ENCODE assay signal across 22 mouse cellular contexts in genomic region chr9:32758280-32758905, GRCm38 (mm10).
A peak's percentile ranks its signal among the peaks of the same experiment; 100 is the strongest.
DNase-seq lines count a peak whose midpoint lies in the region; ATAC-seq lines count a peak whose summit lies in the region.
"Had no signal": no experiment of that assay in that cellular context is flagged by ENCODE, and none has a peak within 500 bp of the region (broad histone marks: within the 10 kb centered on the region; RNA-seq: fewer than 3 reads in every experiment).

No protein-coding gene starts in this region.

- no peak overlapping the region for H3K4me3 ChIP-seq in embryonic facial prominence, embryonic 14.5 days (ENCODE audit: low read depth, low read length)
- H3K4me3 ChIP-seq in limb, embryonic 12.5 days (replicated peaks) = no peak overlapping the region
- H3K4me3 ChIP-seq in kidney, embryonic 14.5 days (ENCODE audit: low read length) = no peak overlapping the region
- H3K4me3 ChIP-seq in liver, embryonic 12.5 days = no peak overlapping the region
- H3K4me3 ChIP-seq: forebrain, embryonic 10.5 days; hindbrain, embryonic 10.5 days; layer of hippocampus, adult 2 months; liver, embryonic 15.5 days; neural tube, embryonic 12.5 days had no signal

- peaks cover 10% of the 10 kb centered on the region; the same call in 1 of the 2 replicates for H3K36me3 ChIP-seq in embryonic facial prominence, embryonic 14.5 days (ENCODE audit: control insufficient read depth, insufficient read depth, low read length)
- peaks cover 33% of the 10 kb centered on the region for H3K36me3 ChIP-seq in limb, embryonic 12.5 days
- H3K36me3 ChIP-seq in kidney, embryonic 14.5 days (ENCODE audit: control insufficient read depth, insufficient read depth, low read length) = peaks cover 5% of the 10 kb centered on the region; the same call in 1 of the 2 replicates
- H3K36me3 ChIP-seq in liver, embryonic 12.5 days = peaks cover 3% of the 10 kb centered on the region; the same call in 1 of the 2 replicates
- H3K36me3 ChIP-seq: G1E; hindbrain, embryonic 10.5 days; liver, embryonic 15.5 days; neural tube, embryonic 12.5 days had no signal

- H3K9ac ChIP-seq in embryonic facial prominence, embryonic 14.5 days (ENCODE audit: low read depth, low read length) = no peak overlapping the region
- no peak overlapping the region for H3K9ac ChIP-seq in limb, embryonic 12.5 days (replicated peaks)
- no peak overlapping the region for H3K9ac ChIP-seq in kidney, embryonic 14.5 days (ENCODE audit: low read depth, low read length)
- no peak overlapping the region for H3K9ac ChIP-seq in liver, embryonic 12.5 days
- H3K9ac ChIP-seq: liver, embryonic 15.5 days; neural tube, embryonic 12.5 days had no signal

- no peaks in the 10 kb centered on the region for H3K9me3 ChIP-seq in embryonic facial prominence, embryonic 14.5 days (ENCODE audit: control insufficient read depth, low read length)
- no peaks in the 10 kb centered on the region for H3K9me3 ChIP-seq in limb, embryonic 12.5 days
- no peaks in the 10 kb centered on the region for H3K9me3 ChIP-seq in kidney, embryonic 14.5 days (ENCODE audit: control insufficient read depth, low read length)
- no peaks in the 10 kb centered on the region for H3K9me3 ChIP-seq in liver, embryonic 12.5 days (replicated peaks)
- H3K9me3 ChIP-seq: forebrain, embryonic 10.5 days; G1E; hindbrain, embryonic 10.5 days; liver, embryonic 15.5 days; neural tube, embryonic 12.5 days had no signal

- peaks cover 6% of the 10 kb centered on the region; the same call in 1 of the 2 replicates for H3K4me1 ChIP-seq in embryonic facial prominence, embryonic 14.5 days (ENCODE audit: control insufficient read depth, insufficient read depth, low read length)
- H3K4me1 ChIP-seq in limb, embryonic 12.5 days (replicated peaks) = peaks cover 14% of the 10 kb centered on the region
- no peaks in the 10 kb centered on the region for H3K4me1 ChIP-seq in kidney, embryonic 14.5 days (ENCODE audit: control insufficient read depth, insufficient read depth, low read length)
- no peaks in the 10 kb centered on the region for H3K4me1 ChIP-seq in liver, embryonic 12.5 days
- H3K4me1 ChIP-seq: forebrain, embryonic 10.5 days; liver, embryonic 15.5 days; neural tube, embryonic 12.5 days had no signal

- H3K27me3 ChIP-seq in embryonic facial prominence, embryonic 14.5 days (replicated peaks; ENCODE audit: control insufficient read depth, insufficient read depth, low read length) = no peaks in the 10 kb centered on the region
- H3K27me3 ChIP-seq in limb, embryonic 12.5 days = no peaks in the 10 kb centered on the region
- no peaks in the 10 kb centered on the region for H3K27me3 ChIP-seq in kidney, embryonic 14.5 days (ENCODE audit: control insufficient read depth, insufficient read depth, low read length)
- H3K27me3 ChIP-seq in liver, embryonic 12.5 days (replicated peaks) = no peaks in the 10 kb centered on the region
- H3K27me3 ChIP-seq: liver, embryonic 15.5 days; neural tube, embryonic 12.5 days had no signal

- WGBS in embryonic facial prominence, embryonic 14.5 days = 50% methylated on average over 5 of the region's 5 CpGs
- WGBS in limb, embryonic 12.5 days = 71% methylated on average over 5 of the region's 5 CpGs
- WGBS in kidney, embryonic 14.5 days = 83% methylated on average over 5 of the region's 5 CpGs
- 56% methylated on average over 5 of the region's 5 CpGs for WGBS in liver, embryonic 12.5 days (ENCODE audit: insufficient replicate concordance)

- H3K27ac ChIP-seq in embryonic facial prominence, embryonic 14.5 days (replicated peaks; ENCODE audit: low read depth, low read length) = peak overlapping the region; percentile 19; the same call in 1 of the 2 replicates
- peak overlapping the region; percentile 76 for H3K27ac ChIP-seq in limb, embryonic 12.5 days
- H3K27ac ChIP-seq in kidney, embryonic 14.5 days (ENCODE audit: low read depth, low read length) = no peak overlapping the region
- no peak overlapping the region for H3K27ac ChIP-seq in liver, embryonic 12.5 days
- H3K27ac ChIP-seq: forebrain, embryonic 10.5 days; hindbrain, embryonic 10.5 days; layer of hippocampus, adult 2 months; liver, embryonic 15.5 days; macrophage; neural tube, embryonic 12.5 days had no signal

- no peak overlapping the region for H3K4me2 ChIP-seq in embryonic facial prominence, embryonic 14.5 days (ENCODE audit: low read depth, low read length)
- no peak overlapping the region for H3K4me2 ChIP-seq in limb, embryonic 12.5 days
- H3K4me2 ChIP-seq in kidney, embryonic 14.5 days (replicated peaks; ENCODE audit: low read depth, low read length) = no peak overlapping the region
- no peak overlapping the region for H3K4me2 ChIP-seq in liver, embryonic 12.5 days
- H3K4me2 ChIP-seq: liver, embryonic 15.5 days; midbrain, embryonic 11.5 days; neural tube, embryonic 12.5 days had no signal

- DNase-seq in 3T3-L1 (ENCODE audit: low read depth, low spot score) = peak; percentile 27
- peak; percentile 34 for DNase-seq in CD4-positive, CD25-positive, alpha-beta regulatory T cell, adult 2 months (ENCODE audit: low read depth, low spot score)
- peak; percentile 66 for DNase-seq in embryonic facial prominence, embryonic 14.5 days (ENCODE audit: low spot score)
- no peak for DNase-seq in right cerebral cortex, postnatal 4 days
- DNase-seq: adrenal gland, postnatal 25 days; cerebellum, adult 11 months; cerebellum, postnatal 25 days; kidney, adult 2 months; kidney, postnatal 14 days; left cerebral cortex, postnatal 4 days; spleen, adult 18-20 months had no signal

- no peak for ATAC-seq in embryonic facial prominence, embryonic 14.5 days (ENCODE audit: low read depth)
- ATAC-seq in limb, embryonic 12.5 days (ENCODE audit: insufficient number of reproducible peaks, insufficient read depth, low FRiP score, low TSS enrichment, low read depth) = no peak
- no peak for ATAC-seq in kidney, embryonic 14.5 days (ENCODE audit: low FRiP score, low TSS enrichment)
- ATAC-seq in liver, embryonic 12.5 days = no peak

Comparison
In these comparisons a context has a peak if more than half of its experiments do, and no peak if none do; other contexts are left out.
1. H3K27ac ChIP-seq: peak in embryonic facial prominence, embryonic 14.5 days (single experiment) and limb, embryonic 12.5 days (single experiment); none in kidney, embryonic 14.5 days (single experiment) and liver, embryonic 12.5 days (single experiment).